Mouse (Mus musculus) erythroblast, embryonic 14.5 days (primary cell): Measurements from ENCODE around the gene Timm22.

Experiments
- GATA1 ChIP-seq: IDR thresholded peaks from 2 replicates; pipeline ENCODE4 v1.6.1; 2012; ENCODE audit warnings: low read length, inconsistent platforms, mixed read lengths
- TAL1 ChIP-seq: IDR thresholded peaks from 3 replicates; pipeline ENCODE4 v1.6.1; 2012; ENCODE audit warnings: low read length, inconsistent platforms, mixed read lengths

DNA sequence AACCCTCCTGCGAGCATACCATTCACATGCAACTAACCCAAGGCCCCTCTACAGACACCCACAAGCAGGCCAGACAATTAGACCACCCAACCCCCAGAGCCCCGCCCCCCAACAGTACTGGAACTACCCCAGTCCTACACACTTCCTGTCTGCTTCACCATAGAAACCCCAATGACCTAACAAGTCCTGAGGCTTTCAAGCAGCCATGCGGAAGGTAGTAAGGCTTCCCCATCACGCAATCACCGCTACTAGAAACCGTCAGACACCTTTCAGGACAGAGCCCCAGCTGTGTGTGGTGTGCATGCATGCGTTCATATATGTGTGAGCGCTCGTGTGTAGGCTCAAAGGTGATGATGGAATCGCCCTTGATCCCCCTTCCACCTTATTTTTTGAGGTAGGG, 50.1 kb downstream of the Timm22 start:
- no peak for TF ChIP-seq GATA1
- TF ChIP-seq TAL1 = no peak
